Mouse (Mus musculus): ENCODE measurements around the gene Gm10273. TPM values are rescaled to one million over a fixed set of nuclear protein-coding genes. Genes with fewer than 3 reads are reported as not detected.

Gm10273 gene
- polyA plus RNA-seq (2017; shearing (Covaris generic)) = 83.7 TPM

GRCm38 (mm10) chr10:59395461-59395860 lies at the start of gene Gm10273:
Gene Gm10273, plus strand, starts transcription at chr10:59395632.

DNA sequence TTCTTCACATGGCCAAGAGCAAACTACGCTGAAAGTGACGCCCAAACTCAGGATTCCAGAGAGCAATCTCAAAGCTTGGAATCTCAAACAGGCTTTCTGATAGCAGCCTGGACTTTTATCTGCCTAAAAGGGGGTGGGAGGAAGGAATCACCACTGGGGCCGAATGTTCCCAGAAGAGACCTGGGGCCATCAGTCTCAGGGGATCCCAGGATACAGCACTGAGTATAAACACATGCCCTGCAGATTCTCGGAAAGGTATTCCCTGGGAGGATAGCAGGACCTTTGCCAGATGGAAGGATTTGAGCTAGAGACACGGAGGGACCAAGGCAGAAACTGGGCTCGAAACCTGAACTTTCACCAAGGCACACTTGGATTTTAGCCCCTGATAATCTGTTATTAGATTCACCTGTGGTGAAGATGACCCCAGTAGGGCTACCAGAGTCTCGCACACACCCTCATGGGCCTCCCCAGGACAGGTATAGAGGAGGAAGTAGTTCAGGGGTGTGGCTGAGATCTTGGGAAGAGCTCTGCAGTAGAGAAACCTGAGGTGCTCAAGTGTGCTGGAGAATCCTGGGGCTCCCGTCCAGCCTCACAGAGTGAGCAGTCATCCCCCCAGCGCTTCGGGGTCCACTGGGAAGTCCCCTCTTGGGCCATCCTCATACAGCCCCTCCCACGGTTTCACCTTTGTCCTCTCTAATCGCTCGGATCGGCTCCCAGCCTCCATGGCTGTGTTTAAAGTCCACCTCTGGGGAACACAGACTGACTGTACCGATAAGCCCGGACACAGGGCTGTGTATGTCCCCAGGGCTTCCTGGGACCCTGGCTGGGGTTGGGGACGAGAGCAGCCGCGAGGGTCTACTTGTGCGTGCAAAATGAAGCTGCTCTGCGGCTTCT lies 7.7 kb downstream of the Gm10273 start, which contains the start of gene Pla2g12b:
Gene Pla2g12b (plus strand): TSS at position 762 of the 894 bp plus-strand sequence.

GRCm38 (mm10) chr10:59441735-59442134 lies 46.3 kb downstream of the Gm10273 start, which contains the start of gene Oit3:
Gene Oit3, minus strand, starts transcription at chr10:59441778.

Other genes starting within 250 kb of the Gm10273 start
- gene Sept10, start 173.8 kb upstream of the Gm10273 start, polyA plus RNA-seq (2017; shearing (Covaris generic)) = 0.38 TPM
- gene Sowahc, start 173.7 kb upstream of the Gm10273 start, polyA plus RNA-seq (2017; shearing (Covaris generic)) = 0.57 TPM
- gene P4ha1, start 72.3 kb upstream of the Gm10273 start, polyA plus RNA-seq (2017; shearing (Covaris generic)) = 83.9 TPM
- gene Pla2g12b, start 8.0 kb downstream of the Gm10273 start, polyA plus RNA-seq (2017; shearing (Covaris generic)) = not detected
- gene Oit3, start 46.1 kb downstream of the Gm10273 start, polyA plus RNA-seq (2017; shearing (Covaris generic)) = 0.22 TPM
- not detected for gene Gm10322, start 220.4 kb downstream of the Gm10273 start, polyA plus RNA-seq (2017; shearing (Covaris generic))
- gene Mcu, start 221.1 kb downstream of the Gm10273 start, polyA plus RNA-seq (2017; shearing (Covaris generic)) = 6.5 TPM

Data from CD4-positive, CD25-positive, alpha-beta regulatory T cell, adult 9 weeks (primary cell).